Mouse (Mus musculus): Measurements from ENCODE around the gene Cttn.

Gene Cttn

DNA sequence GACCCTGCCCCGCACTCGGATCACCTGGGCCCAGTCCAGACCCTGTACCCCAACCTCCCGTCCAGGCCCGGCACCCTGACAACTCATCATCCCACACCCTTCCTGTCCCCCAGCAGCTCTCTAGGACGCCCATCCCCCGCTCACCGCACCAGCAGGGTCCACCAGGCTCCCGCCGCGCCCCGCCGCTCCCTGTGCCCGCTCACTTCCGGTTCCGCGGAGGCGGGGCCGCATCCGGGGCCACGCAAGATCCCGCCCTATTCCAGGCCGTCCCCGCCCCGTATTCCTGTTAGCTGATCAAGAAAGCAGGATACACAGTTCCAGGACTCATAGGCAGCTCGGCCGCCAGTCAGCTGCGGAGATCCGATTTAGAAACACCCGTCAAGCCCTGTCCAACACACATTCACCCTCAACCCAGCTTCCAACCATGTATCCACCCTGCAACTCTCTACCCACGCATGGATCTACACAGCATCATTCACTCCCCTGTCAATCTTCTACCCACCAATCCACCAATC, at the start of gene Cttn:
Cttn (minus strand) TSS at position 465 of the 515 bp plus-strand sequence.
- peak; percentile 82 for DNase-seq

DNA sequence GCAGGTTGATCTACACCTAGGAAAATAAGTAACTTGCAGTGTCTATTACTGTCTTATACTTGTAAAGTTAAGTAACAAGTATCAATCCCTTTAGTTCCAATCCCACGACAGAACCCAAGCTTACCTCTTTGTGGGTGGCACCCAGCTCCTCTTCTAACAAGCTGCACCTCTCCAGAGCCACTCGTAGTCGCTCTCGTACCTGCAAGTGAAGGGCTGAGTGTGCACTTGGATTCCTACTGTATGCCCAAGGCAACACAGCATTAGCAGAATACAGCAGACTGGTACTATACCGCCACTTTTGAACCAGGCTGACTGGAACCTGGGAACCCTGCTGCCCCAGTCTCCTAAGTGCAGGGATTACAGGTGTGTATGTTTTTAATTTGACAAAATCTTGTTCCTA, 49.0 kb upstream of the Cttn start:
- no peak for DNase-seq

DNA sequence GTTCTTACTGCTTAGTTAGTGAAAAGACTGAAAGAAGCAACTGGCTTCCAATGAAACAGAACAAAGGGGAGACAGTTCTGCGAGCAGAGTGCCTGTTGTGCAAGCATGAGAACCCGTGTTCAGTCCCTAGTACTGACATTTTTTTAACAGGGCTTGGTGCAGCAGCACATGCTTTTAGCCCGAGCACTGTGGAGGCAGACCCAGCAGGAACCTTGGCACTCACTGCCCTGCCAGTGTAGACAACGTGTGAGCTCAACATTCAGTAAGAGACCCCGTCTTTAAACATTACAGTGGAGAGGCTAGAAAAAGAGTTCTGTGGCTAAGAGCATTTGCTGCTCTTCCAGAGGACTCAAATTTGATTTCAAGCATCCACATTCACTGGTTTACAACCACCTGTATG, 45.9 kb upstream of the Cttn start:
- DNase-seq: no peak

DNA sequence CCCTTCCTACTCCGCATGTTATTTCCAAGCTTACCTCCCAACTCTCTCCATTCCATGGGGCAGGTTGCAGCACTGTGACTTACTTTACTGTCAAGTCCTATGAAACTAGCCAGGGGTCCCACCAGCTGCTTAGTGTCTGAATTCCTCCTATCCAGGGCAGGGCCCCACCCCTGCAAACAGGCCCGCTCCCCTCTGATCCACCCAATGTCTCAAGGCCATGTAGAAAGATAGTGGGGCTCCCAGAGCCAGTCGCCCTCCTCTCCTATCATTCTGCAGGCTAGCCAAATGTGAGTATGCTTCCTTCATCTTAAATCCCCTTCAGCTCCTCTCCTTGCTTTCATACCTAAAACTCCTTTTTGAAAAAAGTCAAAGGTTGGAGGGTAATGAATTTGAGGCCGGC, 38.3 kb upstream of the Cttn start:
- no peak for DNase-seq

DNA sequence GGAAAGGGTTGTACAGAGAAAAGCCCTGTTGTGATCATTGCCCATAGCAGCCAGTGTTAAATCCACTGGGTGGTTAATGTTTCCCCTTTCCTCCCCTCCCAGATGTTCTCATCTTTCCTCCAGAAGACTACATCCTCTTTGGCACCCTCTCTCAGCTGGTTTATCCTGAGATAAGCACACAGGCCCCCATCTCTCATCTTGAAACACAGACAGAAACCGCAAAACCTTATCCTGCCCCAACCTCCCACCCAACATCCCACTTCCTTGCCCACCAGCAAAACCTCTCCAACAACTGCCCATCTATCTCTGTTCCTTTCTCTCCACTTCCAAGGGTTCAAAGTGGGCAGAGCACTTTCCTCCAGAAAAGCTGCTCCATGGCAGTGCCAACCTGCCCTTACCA, 36.0 kb upstream of the Cttn start:
- DNase-seq: no peak

DNA sequence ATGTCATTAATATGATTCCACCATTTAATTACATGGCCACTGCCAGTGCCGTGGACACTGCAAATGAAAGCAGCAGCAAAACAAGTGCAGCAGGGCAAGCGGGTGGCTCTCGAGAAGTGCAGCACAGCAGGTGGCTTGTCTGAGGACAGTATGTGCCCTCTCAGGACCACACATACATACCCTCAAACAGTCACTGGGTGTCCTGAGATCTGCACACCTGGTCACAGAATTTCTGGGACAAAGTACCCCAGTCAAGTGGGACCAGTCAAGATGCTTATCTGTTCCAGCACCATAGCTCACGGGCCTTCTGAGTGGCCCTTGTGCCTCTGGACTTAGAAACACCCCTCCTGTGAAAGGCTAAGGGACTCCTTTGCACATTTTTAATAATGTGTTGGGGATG, 33.1 kb upstream of the Cttn start:
- DNase-seq: no peak

DNA sequence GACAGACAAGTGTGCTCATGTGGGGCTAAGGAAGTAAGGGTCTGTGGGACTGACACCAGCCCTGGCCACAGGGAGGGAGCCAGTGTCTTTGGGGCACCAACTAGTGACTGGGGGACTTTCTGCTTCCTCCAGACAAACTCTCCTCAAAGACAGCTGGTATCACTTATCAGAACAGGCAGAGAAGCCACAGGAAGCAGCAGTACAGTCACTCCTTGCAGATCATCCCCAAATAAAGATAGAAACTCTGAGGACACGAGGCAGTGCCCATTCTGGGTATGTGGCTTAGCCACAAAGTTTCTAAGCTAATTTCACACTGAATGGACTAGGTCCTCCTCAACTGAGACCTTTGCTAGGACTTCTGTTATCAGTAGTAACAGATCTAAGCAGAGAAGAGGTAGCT, 22.1 kb upstream of the Cttn start:
- no peak for DNase-seq

DNA sequence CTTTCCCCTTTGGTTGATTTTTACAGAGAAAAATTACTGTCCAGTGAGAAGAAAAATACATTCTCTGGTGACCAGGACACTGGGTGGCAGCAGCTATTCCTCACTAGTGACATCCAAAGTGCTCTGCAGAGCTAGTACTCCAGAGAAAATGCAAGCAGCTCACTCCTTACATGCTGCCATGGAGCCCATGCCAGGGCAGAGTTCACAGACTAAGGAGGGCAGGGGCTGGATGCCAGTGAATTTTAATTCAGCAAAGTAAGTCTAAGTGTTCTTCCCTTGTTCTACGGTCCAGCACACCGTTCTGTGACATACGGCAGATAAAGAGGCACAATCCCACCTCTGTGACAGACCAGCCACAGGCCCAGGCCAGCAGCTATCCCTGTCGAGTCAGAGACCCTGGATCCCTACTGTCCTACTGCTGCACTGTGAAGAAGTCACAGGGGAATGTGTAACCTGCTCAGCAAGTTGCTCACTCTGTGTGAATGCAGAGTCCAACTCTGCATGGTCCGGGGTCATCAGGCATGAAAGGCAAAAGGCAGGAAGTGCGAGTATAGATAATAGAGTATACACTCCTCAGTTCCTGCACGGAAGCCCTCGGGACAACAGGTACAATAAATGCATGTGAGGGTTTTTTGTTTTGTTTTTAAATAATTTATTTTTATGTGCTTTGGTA, 19.5 kb upstream of the Cttn start:
- no peak for DNase-seq

DNA sequence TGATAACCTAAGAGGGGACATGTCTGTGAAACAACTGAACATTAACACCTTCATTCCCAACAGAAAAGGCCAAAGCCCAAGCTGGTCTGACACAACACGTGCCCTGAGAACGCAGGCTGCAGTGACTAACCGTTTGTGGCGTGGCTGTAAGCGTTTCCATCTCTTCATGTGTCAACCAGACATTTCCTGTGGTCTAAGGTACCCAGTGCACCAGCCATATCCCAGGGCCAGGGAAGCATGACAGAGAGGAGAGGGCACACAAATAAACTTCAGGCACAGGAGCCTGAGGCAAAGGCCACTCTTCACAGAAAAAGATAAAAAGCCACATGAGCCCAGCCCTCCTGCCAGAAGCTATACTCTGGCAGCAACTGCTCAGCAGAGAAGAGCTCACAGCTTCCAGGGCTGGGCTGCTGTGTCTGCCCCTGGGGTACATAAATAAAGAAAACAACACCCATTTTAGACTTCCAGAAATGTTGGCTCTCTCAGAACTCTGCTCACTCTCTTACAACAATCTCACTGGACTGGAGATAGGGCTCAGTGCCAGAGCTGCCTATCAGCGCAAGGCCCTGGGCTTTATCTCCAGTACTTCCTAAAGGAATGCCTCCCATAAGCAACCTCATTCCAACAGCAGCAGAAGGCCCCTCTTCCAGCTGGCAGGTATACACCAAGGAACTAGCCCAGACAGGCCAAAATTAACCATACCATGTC, 18.4 kb upstream of the Cttn start:
- no peak for DNase-seq

DNA sequence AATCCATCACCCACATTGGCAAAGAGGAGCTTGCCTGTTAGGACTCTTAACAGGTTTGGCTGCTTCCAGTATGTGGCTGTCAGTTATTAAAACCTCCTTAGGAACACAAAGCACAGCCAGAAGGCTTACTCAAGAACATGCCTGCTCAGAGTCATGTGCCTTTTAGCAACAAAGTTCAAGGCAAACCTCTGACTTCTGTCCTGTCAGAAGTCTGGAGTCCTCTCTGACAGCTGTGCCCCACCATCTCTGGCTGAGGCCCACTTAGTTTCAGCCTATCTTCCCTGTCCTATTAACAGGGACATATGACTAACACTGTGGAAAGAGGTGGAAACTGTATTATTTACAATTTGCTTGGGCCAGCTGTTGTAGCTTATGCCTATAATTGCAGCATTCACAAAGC, 9.5 kb upstream of the Cttn start:
- no peak for DNase-seq

DNA sequence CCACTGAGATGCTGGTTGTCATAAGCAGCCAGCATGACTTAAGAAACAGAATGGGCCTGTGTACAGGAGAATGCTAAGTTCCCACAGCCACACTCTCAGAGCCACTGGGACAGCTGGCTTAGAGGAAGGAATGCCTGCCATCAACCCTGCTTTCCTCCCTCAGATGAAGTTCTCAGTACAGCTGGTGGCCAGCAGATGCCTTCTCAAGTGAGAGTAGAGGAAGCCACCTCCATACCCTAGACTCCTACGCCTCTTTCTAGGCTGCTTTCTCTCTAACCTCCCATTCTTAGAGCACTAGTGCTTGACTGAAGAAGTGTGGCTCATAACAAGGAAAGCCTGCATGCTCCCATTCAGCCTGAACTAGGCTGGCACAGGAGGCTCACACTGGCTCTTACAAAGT, 8.8 kb upstream of the Cttn start:
- DNase-seq: no peak

DNA sequence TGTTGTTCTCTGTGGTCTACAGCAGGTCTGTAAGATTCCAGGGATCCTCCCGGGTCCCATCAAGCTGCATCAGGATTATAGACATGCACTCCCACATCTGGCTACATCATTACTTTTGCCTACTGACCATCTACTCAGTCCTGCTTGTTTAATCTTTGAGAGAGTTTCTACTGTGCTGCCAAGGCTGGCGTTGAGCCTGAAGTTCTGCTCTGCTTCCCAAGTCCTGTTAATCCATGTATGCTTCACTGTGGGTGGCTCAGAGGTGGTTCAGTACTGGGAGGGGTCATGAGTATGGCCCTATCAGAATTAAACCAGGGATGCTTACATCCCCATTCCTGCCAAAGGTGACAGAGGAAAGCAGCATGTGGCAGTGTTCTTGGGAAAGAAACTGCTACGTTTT, 4.9 kb upstream of the Cttn start:
- DNase-seq: no peak

DNA sequence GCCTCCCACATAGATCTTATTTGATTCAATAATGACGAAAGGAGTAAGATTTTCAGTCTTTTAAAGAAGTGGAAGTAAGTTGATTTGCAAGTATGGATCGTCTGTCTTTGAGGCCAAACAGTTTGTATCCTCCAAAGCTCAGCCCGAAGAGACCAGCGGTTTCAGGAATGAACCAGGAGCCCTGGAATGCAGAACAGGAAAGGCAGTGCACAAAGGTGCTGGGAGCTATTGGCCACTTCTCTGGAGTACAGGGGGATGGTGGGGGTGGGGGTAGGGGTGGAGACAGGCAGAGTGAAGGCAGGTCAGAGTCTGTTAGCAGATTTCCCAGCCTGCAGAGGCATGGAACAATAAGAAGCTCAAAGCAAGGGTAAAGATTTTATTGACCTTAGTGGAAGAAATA, 2.7 kb upstream of the Cttn start:
- DNase-seq: no peak

DNA sequence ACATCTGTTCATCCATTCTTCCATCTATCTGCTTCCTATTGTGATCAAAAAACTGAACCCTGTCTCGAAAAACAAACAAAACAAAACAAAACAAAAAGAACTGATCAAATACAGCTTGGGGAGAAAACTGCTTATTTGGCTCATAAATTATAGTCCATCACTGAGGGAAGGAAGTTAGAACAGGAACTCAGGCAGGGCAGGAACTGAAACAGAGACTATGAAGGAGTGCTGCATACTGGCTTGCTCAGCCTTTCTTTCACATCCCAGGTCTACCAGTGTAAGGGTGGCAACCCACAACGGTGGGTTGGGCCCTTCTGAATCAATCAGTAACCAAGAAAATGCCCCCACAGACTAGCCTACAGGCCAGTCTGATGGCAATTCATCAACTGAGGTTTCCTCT, 294 bp upstream of the Cttn start:
- no peak for DNase-seq

DNA sequence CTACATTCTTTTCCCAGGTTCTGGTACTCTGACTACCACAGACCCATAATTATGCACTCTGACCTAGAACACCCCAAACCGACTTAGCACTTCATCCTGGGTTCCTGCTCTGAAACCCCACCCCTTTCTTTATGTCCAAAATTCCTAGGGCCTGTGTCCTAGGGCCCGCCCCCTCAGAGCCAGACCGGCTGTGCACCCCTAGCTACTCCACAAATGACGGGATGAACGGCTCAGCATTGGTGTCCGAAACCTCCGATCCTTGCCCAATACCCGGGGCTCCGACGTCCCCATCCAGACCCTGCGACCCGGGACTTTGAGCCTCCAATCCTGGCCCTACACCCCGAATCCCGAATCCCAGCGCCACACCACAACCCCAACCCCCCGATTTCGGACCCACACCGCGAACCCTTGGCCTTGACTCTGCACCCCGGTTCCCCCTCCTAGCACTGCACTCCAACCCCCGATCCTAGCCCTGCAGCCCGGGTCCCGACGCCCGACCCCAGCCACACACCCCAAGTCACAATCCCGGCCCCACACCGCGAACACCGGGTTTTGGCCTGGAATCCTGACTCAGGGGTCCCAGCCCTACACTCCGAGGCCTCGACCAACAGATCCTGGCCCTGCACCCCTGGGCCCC, 783 bp downstream of the Cttn start:
- no peak for DNase-seq

DNA sequence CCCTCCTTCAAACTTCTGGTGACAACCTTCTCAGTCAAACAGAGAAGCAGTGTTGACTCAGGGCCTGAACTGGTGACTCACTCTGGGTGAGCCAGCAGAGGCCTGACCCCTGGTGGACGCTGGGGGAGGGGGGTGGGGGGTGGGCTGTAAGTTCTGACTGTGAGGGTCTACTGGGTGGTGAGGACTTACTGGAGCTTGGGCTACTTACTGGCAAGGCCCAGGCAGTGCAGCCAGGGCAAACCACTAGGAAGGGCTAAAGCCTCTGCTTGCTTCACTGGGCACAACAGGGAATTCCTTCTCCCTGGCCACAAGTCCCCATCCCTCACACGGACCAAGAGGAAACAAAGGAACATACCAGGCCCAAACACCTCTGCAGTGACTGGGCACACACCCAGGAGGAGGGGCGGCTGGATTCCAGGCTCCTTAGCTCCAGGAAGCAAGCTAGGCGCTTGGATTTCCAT, 1.6 kb downstream of the Cttn start:
- peak; percentile 10 for DNase-seq

DNA sequence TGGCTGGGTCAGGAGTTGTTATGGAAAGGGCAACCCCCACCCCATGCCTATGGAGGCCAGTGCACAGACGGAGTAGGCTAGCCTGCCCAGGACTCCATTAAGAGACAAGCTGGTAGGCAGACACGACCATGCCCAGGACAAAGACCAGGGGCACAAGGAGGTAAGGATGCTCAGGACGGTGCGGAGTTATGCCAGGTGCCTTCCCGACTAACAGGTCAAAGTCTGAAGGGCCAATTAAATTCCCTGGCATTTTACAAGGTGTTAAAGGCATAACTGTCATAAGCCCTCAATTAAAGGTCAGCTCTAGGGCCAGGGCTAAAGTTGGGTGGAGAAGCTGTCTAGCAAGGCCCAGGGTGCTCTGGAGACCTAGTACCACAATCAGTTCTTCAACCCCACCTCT, 2.1 kb downstream of the Cttn start:
- DNase-seq: no peak

DNA sequence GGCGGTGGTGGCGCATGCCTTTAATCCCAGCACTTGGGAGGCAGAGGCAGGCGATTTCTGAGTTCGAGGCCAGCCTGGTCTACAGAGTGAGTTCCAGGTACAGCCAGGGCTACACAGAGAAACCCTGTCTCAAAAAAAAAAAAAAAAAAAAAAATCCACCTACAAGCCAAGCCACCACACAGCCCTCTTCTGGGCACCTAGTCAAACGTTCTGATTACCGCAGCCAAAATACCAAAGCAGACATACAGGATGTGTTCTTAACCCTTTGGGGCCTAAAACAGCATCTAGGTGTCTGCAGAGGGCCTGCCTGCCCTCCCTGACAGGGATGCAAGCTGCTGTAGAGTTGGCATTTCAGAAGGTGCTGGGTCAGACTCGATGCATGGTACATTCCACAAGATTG, 8.2 kb downstream of the Cttn start:
- no peak for DNase-seq

DNA sequence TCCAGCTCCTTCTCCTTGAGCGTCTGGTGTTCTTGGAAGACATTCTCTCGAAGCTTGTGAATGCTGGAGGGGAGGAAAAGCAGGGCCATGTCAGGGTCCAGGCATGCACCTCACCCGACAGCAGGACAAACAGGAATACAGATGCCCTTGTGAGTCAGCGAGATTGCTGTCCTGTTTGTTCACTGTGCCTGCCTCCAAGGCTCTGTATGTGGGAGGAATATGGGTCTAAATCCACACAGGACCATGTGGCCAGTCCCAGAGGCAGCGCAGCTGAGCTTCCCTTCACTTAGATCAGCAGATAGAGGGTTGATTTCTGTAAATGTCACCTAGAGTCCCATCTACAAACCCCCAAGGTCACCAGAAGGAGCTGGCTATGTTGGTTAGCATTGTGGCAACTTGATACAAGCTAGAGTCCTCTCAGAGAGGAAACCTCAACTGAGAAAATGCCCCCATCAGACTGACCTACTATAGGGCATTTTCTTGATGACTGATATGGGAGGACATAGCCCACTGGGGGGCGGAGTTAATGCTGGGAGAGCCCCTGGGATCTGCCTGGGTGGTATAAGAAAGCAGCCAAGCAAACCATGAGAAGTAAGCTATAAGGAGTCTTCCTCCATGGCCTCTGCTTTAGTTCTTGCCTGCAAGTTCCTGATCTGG, 9.4 kb downstream of the Cttn start:
- DNase-seq: no peak

DNA sequence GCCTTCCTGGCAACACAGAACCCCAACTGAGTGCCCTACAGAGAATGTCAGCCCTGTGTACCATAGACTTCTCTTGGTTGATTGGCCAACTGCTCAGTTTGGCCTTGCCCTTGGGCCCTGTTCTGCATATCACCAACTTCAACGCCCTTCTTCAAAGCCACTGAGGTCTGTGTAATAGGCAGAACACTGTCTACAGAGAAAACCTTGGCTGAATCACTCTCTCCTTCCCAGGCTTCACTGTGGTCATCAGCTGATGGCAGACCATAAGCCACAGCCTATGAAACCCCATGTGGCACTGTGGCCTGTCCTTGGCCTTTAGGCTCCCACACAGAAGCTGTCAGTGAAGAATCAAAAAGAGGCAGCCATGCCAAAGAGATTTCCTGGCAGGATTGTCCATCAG, 11.9 kb downstream of the Cttn start:
- DNase-seq: no peak

DNA sequence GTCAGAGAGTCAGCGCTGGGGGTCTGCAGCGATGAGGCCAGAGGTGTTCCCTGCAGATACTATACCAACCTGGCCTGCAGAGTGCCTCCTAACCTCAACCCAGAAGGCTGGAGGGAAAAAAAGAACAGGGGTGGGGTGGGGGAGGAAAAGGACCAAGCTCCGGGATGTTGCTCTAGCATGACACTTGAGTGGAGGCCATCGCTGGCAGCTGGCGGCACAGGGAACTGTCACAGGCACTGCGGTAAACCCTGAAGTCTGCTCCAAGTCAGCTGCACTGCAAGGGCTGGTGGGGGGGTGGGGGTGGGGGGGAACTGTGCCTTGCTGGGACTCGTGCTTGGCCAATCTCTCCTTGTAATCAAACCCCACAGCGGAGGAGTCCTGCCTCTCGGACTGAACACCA, 20.1 kb downstream of the Cttn start:
- no peak for DNase-seq

DNA sequence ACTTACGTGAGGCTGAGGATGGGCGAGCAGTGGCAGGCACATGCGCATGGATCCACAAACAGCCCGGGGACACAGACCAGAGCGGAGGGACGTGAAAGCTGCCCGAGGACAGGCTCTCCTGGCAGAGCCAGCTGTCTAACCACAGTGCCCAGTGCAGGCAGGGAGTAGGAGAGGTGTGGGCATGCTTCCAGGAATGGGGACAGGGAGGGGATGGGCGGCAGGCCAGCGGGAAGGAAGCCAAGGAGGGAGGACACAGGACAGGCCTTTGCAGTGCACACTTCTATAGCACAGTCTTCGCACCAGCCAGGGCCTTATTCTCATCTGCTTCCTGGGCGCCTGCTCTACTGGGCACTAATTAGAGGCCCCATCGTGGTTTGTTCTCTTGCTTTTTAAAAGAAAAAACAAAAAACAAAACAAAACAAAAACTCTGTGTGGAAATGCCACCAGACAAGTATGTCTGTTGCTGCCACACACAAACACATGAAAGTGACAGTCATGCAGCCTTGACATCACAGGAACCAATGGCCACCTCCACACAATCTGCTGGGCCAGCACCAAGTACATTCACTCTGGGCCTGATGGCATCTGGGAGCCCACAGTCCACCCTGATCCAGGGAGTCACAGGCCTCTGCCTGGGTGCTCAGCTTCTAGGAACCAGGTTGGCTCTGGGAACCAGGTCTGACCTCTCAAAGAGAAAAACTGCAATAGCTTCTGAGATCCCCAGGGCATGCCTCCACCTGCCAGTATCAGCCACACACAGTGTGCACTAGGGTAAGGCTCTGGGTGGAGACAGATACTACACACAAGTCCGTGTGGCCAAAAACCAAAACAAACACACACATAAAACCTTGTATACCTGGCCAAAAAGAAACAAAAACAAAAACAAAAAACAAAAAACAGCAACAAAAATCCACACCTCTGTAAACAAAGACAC, 20.9 kb downstream of the Cttn start:
- DNase-seq: peak; percentile 71

DNA sequence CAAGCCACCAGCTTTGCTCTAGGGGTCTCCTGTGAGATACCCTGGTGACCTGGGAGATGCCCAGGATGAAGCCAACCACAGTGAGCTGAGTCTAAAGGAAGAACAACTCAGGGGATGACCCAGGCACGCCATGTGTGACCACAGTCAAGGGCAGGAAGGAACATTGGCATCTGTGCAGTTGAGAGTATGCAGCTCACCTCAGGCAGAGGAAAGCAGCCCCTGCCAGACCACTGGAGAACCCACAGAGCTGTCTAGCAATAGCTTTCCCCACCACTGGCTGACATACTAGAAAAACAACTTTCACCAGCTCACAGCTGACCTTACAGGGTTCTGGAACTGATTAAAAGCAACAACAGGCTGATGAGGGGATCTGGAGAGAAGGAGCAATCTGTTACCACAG, 22.6 kb downstream of the Cttn start:
- DNase-seq: no peak

Measured in cerebellum, adult 8-10 months (tissue).